Mouse (Mus musculus) lung, adult 18-20 months (tissue): Measurements from ENCODE around the gene Hip1.
"Not testable (repeated sequence)": the region's sequence is repeated elsewhere in the genome, so short reads cannot be mapped to it uniquely, and the experiment has no call there.

ENCODE experiments used
- DNase-seq, 2 experiments: peaks; one replicate each; pipeline ENCODE4 v3.0.0; 2022; ENCODE audit warnings: mixed read lengths in 2 of 2

Hip1 gene

DNA sequence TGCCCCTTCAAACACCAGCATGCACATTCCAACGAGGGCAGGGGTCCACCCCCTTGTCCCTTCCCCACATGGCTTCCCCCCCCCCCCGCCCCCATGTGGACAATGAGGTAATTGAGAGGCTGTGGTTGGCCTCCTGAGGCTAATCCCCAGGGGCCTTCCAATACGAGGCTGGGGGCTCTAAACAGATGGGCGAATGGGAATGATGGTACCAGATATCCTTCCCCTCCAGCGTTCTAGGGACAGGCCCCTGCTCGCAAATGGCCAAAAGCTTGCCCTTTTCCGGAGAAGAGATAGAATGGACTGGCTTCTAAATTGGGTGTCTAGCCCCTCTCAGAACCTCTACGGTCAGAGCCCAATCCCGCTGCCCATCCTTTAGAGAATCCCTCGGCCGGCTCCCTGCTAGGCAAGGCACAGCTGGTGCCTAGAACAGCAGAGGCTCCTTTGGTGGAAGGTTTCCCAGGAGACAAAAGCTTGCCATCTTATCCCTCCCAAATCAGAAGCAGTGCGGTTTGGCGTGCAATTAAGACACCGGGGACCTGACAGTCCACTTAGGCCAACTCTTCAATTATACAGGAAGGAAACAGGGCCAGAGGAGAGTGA is 55.1 kb downstream of the Hip1 start:
- no peak for DNase-seq

DNA sequence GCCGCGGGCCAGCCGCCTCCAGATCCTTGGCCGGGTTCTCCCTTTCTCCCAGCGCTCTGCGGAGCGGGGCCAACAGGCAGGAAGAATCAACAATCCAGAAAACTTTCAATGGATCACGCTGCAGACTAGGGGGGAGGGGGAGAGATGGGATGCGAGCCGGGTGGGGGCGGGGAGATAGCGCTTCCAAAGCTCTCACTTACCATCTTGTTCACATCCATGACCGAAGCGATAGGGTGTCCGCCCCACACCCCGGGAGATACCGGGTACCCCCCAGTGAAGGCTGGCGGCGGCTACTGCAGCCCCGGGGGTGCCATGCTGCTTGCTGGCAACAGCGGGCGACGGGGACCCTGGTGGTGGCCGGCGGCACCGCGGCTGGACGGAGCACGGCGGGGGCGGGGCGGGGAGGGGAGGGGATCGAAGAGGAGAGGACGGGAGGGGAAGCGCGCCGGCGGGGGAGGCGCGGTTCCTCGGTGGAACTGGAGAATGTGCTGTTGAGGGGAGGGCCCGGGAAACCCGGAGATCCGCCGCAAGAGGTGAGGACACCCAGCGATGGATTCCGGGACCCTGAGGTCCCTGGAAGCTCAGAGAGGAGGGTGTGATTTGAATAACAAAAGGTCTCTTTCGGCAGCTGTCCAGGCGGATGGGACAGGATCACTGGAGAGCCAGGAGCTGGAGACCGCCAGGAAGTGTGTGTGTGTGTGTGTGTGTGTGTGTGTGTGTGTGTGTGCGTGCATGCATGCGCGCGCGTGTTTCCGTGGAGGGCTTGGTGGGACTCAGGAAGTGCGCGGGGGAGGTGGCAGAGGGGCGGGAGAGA is 55.8 kb downstream of the Hip1 start:
- DNase-seq = peak; percentile 72 to 79

DNA sequence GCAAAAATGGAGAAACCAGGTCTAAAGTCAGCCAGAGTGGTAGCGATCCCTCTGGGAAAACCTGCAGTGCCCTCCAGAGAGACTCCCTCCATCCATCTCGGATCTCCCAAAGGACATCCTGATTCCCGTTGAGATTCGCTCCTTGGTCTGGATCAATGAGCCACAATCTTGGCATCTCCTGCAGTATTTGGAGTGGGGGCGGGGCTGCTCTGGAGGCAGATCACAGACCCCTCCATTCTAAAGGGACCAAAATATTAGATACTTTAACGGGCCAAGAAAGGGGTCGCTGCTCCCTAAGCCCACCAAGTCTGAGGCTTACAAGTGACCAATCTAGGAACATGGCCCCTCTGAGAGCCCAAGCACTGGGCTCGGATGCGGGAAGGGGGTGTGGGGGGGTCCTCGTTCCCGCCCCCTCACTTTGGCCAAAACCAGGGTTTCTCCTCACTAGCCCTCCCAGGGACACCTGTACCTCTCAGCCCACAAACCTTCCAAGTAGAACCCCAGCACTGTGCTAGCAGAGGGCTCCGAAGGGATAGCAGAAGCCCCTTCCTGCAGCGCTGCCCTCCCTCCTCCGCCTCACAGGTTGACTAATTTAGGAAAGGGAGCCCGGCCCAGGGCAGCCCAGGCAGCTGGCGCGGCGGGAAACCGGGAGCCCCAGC is 56.6 kb downstream of the Hip1 start:
- no peak for DNase-seq

DNA sequence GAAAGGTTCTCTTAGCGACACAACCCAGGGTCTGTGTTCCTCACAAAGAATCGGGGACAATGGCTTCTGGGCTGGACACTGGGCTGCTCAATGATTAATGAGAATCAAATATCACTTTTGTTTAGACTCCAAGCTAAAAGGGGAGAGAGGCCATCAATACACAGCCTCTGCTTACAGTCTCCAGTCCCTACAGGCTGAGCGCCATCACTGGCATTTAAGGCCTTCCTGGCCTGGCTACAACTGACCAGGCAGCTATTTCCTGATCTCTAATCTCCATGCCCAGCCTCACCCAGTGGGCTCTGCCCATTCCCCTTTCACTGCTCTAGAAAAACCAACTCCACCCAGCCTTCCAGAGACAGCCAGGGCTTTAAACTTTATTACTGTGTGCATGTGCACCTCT is 59.6 kb downstream of the Hip1 start:
- peak; percentile 59 to 60 for DNase-seq

DNA sequence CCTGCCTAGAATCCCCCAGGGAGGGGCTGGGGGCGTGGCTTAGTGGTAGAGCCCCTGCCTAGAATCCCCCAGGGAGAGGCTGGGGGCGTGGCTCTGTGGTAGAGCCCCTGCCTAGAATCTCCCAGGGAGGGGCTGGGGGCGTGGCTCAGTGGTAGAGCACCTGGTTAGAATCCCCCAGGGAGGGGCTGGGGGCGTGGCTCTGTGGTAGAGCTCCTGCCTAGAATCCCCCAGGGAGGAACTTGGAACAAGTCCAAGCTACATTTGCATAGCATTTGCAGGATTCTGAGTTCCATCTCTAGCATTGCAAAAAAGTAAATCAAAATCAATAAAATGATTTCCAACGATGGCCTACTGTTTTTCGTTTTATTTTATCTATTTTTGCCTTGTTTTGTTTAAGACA is 61.1 kb downstream of the Hip1 start:
- not testable (repeated sequence) for DNase-seq

DNA sequence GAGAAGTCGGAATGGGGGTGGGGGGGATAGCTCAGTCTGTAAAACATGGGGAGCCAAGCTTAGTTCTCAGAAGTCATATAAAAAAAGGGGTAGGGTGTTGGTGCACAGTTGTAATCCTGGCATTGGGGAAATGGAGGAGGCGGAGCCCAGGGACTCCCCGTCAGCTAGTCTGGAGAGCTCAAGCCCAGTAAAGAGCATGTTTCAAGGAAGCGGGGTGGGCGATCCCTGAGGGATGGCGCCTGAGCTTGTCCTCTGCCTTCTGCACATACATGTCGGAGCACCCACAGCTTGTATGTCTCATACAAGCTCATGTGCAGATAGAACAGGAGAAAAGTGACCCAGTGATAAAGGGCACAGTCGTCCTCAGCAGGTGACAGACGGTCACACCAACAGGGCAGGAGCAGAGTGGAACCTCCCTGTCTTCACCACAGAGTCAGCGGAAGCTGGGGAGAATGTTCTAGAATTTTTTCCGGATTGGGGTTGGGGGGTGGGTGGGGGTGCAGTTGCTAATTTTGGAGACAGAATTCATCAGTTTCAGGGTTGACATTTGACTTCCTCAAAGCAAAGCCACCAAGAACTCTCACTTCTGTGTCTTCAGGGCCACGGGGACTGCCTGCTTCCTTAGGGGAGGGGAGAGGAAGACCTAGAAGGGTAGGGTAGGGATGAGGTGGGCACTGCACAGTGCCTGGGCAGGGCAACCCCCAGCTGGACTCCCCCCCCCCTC is 65.9 kb downstream of the Hip1 start:
- peak in 1 of 2 experiments; percentile 43 for DNase-seq

DNA sequence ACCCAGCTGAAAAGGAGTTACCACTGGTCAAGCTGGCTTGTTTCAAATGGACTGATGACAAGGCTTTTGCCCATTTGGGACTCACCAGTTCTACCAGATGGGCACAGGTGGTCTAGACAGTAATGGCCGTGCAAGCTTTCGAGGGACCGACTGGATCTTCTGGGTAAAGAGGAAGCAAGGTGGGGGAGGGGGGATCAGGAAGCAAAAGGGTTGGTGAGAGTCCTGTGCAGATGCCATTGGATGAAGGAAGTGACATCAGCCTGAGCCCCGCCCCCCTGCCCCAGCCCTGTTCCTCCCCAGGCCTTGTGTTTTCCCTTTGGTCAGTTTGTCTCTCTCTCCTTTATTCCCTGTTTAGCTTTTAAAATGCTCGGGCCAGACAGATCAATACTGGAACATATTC is 68.7 kb downstream of the Hip1 start:
- peak in 1 of 2 experiments; percentile 27 for DNase-seq

DNA sequence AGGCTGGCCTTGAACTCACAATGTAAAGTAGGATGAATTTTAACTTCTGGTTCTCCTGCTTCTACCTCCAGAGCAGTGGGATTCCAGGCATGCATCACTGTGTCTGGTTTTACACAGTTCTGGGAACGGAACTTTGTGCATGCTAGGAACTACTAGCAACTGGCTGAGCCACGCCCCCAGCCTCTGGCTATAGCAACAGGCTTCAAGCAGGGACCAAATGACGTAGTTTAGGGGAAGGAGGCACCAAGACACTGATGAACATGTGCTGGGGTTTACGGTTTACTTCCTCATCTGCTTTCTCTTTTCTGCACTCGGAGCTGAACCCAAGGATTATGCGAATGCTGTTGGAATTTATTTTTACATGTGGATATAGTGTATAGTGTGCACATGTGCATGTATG is 72.5 kb downstream of the Hip1 start:
- peak; percentile 55 to 58 for DNase-seq

DNA sequence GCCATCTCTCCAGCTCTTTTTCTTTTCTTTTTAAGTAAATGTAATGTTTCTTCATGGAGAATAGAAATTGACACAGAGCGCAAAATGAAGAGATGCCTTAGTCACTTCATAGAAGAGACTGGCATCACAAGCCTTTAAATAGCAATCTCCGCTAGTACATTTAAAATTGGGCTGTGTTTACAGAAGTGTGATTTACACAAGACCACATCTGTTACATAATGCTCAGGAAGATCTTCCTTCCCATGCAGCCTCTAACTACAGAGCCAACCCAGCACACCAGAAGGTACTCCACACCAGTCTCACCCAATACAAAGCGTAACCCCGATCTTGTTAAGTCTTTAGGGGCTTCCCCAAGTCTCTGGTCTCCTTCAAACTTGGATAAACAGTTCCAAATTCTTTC is 73.2 kb downstream of the Hip1 start:
- no peak for DNase-seq

DNA sequence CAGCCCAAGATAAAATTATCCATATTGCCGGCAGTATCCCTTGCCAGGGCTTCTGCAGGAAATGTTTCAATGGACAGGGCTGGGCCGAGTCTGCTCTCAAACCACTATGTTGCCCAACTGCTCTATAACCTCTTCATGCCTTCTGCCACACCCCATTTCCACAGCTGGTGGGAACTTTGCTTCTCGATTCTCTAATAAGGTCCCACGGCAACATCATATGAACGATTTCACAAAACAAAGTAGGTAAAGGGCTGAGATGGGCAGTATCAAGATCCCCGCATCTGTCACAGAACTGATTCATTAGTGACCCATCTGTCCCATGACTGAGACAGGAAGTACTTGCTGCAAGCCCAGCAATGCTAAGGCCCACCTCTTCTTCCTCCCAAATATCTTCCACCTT is 76.6 kb downstream of the Hip1 start:
- peak; percentile 37 to 43 for DNase-seq

DNA sequence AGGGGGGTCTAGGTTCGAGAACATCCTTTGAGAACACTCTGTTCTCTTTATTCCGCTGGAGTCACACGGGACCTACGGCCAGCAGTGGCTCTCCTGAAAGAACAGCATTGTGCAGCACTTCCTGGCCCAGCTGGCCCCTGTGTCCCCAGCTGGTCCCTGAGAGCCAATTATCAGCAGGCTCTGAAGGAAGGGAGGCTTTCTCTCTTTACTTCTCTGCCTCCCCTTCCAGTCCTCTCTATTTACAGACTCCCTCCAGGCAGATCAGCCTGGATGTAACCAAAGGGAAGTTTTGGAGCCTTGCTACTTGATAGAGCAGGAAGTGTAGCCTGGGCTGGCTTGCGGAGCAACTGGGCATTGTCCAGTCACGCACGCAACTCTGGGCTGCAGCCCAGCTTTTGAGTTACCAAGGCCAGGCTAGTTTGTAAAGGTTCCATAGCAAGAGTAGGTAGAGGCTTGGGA is 79.1 kb downstream of the Hip1 start:
- DNase-seq = no peak

DNA sequence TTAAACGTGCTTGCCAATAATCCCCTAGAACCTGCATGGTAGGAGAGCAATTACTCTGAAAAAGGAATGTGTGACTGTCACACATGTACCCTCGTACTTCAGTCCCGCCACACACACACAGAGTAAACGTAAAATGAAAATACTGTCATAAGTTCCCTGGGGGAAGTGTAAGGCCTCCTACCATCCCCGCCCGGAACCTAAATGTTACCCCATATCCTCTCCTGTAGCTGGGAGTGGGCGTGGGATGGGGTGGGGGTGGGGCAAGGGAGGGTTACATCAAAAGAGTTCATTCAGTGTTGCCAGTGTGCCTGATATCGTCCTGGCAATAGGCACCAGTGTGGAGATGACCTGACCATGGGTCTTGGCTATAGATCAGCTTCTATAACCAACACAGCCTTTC is 81.5 kb downstream of the Hip1 start:
- DNase-seq = no peak

DNA sequence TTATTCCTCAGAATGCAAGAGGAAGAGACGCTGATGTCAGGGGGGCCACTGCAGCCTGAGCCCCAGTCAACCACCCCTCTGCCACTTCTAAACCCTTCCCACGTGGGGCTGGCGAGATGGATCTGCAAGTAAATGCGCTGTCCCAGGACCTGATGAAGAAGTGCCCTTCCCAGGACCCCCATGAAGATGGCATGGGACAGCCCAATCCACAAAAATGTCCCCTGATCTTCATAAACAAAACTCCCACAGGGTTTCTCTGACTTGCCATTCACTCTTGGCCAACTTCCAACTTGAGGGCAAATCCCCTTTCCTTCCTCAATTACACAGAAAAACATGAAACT is 84.1 kb downstream of the Hip1 start:
- DNase-seq = no peak

DNA sequence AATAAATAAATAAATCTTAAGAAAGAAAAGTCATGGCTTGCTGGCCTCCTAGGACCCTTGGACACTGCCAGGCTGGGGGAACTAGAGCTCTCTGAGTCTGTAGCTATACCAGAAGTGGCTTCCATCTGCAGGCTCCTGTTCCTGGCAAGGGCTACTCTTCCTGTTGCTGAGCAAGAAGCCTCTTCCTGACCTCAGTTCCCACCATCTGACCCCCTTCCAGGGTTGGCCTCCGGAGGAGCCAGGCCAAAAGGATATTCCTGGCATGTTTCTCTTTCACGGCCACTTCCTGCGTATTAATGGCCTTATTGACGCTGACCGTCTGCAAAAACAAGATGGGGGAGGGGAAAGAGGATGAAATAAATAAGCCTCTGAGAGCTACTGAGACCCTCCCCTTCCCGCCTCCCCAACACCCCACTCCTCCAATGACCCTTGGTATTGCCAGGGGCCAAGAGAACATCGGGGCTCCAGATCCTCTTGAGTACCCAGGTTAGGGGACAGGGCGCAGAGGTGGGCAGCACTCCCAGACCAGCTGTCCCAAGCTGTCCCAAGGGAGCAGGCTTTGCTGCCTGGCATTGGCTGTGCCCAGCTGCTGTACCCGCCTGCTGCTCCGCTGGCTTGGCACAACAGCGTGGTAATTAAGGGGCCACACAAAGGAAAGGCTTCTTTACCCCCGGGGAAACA is 84.6 kb downstream of the Hip1 start:
- DNase-seq = peak; percentile 52 to 64

DNA sequence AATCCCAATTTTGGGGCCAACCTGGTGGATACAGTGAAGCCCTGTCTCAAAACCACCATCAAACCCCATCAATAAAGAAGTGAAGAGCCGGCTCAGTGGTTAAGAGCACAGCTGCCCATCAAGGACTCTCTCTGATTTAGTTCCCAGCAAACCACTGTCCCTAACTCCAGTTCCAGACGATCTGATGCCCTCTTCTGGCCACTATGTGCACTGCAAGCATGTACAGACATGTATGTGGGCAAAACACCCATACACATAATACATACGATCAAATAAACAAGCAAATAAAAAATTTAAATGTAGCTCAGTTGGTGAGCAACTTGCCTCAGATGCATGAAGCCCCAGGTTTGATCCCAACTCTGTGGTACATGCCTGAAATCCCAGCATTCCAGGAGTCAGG is 85.4 kb downstream of the Hip1 start:
- peak; percentile 26 to 32 for DNase-seq

DNA sequence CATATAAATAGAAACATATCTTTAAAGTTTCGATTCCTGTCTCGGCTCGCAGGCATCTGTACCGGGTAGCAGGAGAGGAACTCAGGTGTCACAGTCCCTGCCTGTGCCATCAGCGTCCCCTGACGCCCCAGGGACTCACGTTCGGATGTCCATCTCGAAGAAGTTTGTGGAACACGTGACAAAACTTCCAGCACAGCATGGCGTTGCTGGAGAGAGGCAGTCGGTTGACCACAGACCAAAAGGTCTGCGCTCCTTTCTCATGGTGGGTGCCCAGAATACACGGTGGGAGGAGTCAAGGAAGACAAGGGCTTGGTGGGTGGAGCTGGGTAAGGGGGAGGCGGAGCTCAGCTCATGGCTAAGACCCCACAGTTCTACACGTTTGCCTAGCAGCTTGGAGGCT is 87.0 kb downstream of the Hip1 start:
- no peak for DNase-seq

DNA sequence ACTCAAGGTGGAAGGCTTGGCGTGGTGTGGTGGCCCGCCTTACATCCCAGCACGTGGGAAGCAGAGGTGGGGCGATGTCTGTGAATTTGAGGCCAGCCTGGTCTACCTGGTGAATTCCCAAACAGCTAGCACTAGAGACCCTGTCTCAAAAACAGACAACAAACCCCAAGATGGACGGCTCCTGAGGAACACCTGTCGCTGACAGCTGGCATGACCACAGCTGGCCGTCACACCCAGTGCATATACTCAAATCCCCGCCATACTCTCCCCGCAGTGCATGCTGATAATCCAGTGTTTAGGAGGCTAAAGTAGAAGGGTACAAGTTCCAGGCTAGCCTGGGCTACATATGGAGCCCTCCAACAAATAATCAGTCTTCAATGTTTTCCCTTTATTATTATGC is 88.4 kb downstream of the Hip1 start:
- DNase-seq = no peak

DNA sequence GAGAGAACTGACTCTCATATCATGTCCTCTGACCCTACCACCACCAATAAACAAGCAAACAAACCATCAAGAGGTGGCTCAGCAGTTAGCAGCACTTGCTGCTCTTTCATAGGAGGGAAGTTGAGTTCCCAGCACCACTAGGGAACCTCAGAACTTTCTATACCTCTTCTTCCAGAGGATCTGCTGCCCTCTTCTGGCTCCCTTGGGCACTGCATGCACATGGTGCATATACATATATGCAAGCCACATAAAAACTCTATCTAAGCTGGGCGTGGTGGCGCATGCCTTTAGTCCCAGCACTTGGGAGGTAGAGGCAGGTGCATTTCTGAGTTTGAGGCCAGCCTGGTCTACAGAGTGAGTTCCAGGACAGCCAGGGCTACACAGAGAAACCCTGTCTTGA is 90.7 kb downstream of the Hip1 start:
- no peak for DNase-seq

DNA sequence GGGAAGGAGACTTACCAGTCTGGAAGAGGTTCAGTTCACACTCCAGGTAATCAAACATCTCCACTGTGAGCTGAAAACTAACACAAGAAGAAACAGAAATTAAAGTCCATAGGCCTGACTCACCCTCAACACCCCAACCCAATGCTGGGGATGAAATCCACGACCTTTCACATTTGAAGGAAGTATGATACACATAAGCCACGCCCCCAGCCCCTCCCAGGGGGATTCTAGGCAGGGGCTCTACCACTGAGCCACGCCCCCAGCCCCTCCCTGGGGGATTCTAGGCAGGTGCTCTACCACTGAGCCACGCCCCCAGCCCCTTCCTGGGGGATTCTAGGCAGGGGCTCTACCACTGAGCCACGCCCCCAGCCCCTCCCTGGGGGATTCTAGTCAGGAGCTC is 93.4 kb downstream of the Hip1 start:
- DNase-seq = not testable (repeated sequence)

DNA sequence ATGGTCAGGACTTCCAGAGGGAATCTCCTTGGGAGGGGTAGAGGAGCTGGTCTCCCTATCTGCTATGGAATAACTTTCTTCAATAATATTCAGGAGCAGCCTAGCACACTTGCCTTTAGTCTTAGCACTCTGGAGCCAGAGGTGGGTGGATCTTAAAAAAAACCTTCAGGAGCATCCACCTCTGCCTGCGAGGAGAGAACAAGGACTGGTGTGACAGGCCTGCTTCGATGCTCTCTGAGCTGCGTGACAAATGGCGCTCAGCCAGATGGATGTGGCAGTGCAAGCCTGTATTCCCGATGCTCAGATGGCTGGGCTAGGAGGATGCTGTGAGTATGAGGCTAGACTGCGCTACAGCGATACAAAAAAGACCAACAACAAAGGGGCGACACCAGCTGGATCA is 93.8 kb downstream of the Hip1 start:
- no peak for DNase-seq

DNA sequence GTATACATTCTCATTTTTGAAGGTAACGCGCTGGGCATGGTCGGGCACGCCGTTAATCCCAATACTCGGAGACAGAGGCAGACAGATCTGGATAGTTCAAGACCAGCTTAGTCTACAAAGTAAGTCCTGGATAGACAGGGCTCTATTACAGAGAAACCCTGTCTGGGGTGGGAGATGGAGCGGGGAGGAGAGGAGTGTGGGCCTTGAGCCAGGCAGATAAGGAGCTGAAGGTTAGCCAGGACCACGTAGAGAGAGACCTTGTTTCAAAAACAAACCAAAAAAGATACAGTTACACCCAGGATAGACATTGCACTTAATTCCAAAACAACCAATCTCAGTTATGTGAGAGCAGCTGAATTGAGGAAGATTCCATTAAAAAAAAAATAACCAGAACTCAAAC is 99.2 kb downstream of the Hip1 start:
- DNase-seq = no peak

DNA sequence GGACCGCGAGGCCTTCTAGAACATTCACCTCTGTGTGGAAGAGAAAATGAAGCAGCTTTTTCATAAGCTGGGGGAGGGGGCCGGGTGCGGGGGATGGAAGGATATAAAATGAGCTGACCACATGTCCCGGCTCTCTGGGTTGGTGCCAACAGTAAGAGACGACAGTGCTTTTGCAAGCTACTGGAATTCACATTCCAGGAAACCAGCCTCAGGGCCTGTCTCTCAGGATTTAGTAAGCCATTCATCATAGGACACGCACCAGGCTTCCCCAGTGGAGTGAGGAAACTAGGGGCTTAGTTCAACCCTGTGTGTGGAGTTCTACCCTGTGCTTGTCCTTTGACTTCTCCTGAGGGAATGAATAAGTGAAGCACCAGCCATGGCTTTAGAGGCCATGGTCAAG is 102.5 kb downstream of the Hip1 start:
- no peak for DNase-seq

DNA sequence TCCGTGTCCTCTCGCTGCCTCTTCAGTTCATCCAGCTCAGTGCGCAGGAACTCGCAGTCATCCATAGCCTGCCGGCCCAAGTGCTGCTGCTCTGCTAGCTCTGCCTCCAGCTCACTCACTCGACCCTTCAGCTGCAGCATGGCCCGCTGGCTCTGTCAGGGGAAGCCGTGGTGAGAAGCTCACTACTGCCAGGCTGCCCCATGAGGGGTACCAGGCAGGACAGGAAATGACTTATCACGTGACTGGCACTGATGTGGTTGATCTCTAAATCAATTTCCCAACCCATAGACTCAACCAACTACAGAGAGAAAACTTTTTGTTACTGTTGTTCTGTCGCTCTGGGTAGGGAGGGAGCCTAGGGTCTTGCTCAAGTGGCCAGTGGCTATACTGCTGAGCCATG is 109.9 kb downstream of the Hip1 start:
- DNase-seq = no peak
